Mouse (Mus musculus) MEL (cell line): Measurements from ENCODE around the gene Vps35l. TPM values are rescaled to one million over a fixed set of nuclear protein-coding genes. Genes with fewer than 3 reads are reported as not detected.

Experiments
- DNase-seq: peaks from one replicate; pipeline ENCODE4 v3.0.0; 2011; ENCODE audit warnings: low read depth, low spot score
- H3K27ac ChIP-seq: 2 replicates; pipeline ENCODE4 v1.5.1; 2012; ENCODE audit warnings: low read depth, mild to moderate bottlenecking, control low read depth, low read length, moderate library complexity; ENCODE audit not compliant: control insufficient read depth
- H3K27me3 ChIP-seq, 2 experiments: fragments of 150-350 bp in 1 of 2; sonication (generic) in 1 of 2; 2 replicates each; pipeline ENCODE4 v1.6.1; 2012; ENCODE audit warnings: low read length in 2 of 2, mild to moderate bottlenecking in 2 of 2, improper control_type of control experiment in 1 of 2, moderate library complexity in 1 of 2; ENCODE audit not compliant: insufficient read depth in 2 of 2, control insufficient read depth in 1 of 2
- H3K36me3 ChIP-seq, 2 experiments: 2 replicates each; pipeline ENCODE4 v1.6.1; 2012 to 2014; ENCODE audit warnings: low read length in 2 of 2, improper control_type of control experiment in 1 of 2, inconsistent platforms in 1 of 2, mild to moderate bottlenecking in 1 of 2; ENCODE audit not compliant: insufficient read depth in 2 of 2, control insufficient read depth in 1 of 2
- H3K4me1 ChIP-seq, 2 experiments: fragments of 150-350 bp in 1 of 2; sonication (generic) in 1 of 2; 2 replicates each; pipeline ENCODE4 v1.6.1; 2012; ENCODE audit warnings: low read length in 2 of 2, improper control_type of control experiment in 1 of 2, mild to moderate bottlenecking in 1 of 2; ENCODE audit not compliant: insufficient read depth in 2 of 2, control insufficient read depth in 1 of 2
- H3K4me3 ChIP-seq, 2 experiments: fragments of 150-350 bp in 1 of 2; sonication (generic) in 1 of 2; 2 replicates each; pipeline ENCODE4 v1.5.1; 2012; ENCODE audit warnings: low read depth in 2 of 2, low read length in 2 of 2, mild to moderate bottlenecking in 2 of 2, moderate library complexity in 2 of 2, control low read depth in 1 of 2, improper control_type of control experiment in 1 of 2; ENCODE audit not compliant: control insufficient read depth in 1 of 2, insufficient read depth in 1 of 2
- H3K79me2 ChIP-seq: 2 replicates; pipeline ENCODE4 v1.6.1; 2012; ENCODE audit warnings: mild to moderate bottlenecking, low read length, moderate library complexity; ENCODE audit not compliant: control insufficient read depth, poor library complexity, insufficient read depth
- H3K9ac ChIP-seq: 2 replicates; pipeline ENCODE4 v1.6.1; 2012; ENCODE audit warnings: low read depth, mild to moderate bottlenecking, control low read depth, low read length, moderate library complexity; ENCODE audit not compliant: control insufficient read depth, poor library complexity, severe bottlenecking
- H3K9me3 ChIP-seq: fragments of 150-350 bp; sonication (generic); replicated peaks from 2 replicates; pipeline ENCODE4 v1.6.1; 2012; ENCODE audit warnings: mild to moderate bottlenecking, low read length, improper control_type of control experiment, moderate library complexity; ENCODE audit not compliant: insufficient read depth
- E2F4 ChIP-seq: IDR thresholded peaks from 2 replicates; pipeline ENCODE4 v1.6.1; 2011; ENCODE audit warnings: low read depth, low read length, improper control_type of control experiment, borderline replicate concordance
- ELF1 ChIP-seq: IDR thresholded peaks from 2 replicates; pipeline ENCODE4 v1.6.1; 2014; ENCODE audit warnings: low read depth, mild to moderate bottlenecking, inconsistent platforms, low read length, improper control_type of control experiment, moderate library complexity
- EP300 ChIP-seq, 2 experiments: IDR thresholded peaks; 2 replicates each; pipeline ENCODE4 v1.6.1; 2011; ENCODE audit warnings: improper control_type of control experiment in 2 of 2, low read length in 2 of 2, low read depth in 1 of 2, mild to moderate bottlenecking in 1 of 2
- ETS1 ChIP-seq: IDR thresholded peaks from 2 replicates; pipeline ENCODE4 v1.6.1; 2012; ENCODE audit warnings: low read depth, mild to moderate bottlenecking, inconsistent platforms, low read length, improper control_type of control experiment, moderate library complexity
- KAT2A ChIP-seq: conservative IDR thresholded peaks from 2 replicates; pipeline ENCODE4 v1.6.1; 2012; ENCODE audit warnings: low read depth, low read length, improper control_type of control experiment, inconsistent platforms
- MAFK ChIP-seq: IDR thresholded peaks from 2 replicates; pipeline ENCODE4 v1.6.1; 2011; ENCODE audit warnings: low read depth, mild to moderate bottlenecking, low read length, improper control_type of control experiment, borderline replicate concordance
- MEF2A ChIP-seq: IDR thresholded peaks from 2 replicates; pipeline ENCODE4 v1.6.1; 2014; ENCODE audit warnings: low read depth, mild to moderate bottlenecking, inconsistent platforms, low read length, improper control_type of control experiment; ENCODE audit not compliant: poor library complexity, insufficient replicate concordance, severe bottlenecking; ENCODE audit errors: extremely low read depth
- MXI1 ChIP-seq: IDR thresholded peaks from 2 replicates; pipeline ENCODE4 v1.6.1; 2011; ENCODE audit warnings: mild to moderate bottlenecking, low read depth, low read length, improper control_type of control experiment
- MYB ChIP-seq: IDR thresholded peaks from 2 replicates; pipeline ENCODE4 v1.6.1; 2011; ENCODE audit warnings: mild to moderate bottlenecking, low read depth, low read length, improper control_type of control experiment
- MYC ChIP-seq: IDR thresholded peaks from 2 replicates; pipeline ENCODE4 v1.6.1; 2011; ENCODE audit warnings: low read depth, mild to moderate bottlenecking, low read length, improper control_type of control experiment, moderate library complexity
- NELFE ChIP-seq: IDR thresholded peaks from 2 replicates; pipeline ENCODE4 v1.6.1; 2011; ENCODE audit warnings: low read depth, low read length, improper control_type of control experiment
- POLR2A ChIP-seq, 2 experiments: IDR thresholded peaks; 2 replicates each; pipeline ENCODE4 v1.6.1; 2011 to 2012; ENCODE audit warnings: low read length in 2 of 2, mild to moderate bottlenecking in 2 of 2, control low read depth in 1 of 2, improper control_type of control experiment in 1 of 2, low read depth in 1 of 2, moderate library complexity in 1 of 2; ENCODE audit not compliant: control insufficient read depth in 1 of 2, insufficient read depth in 1 of 2, poor library complexity in 1 of 2
- RAD21 ChIP-seq: IDR thresholded peaks from 2 replicates; pipeline ENCODE4 v1.6.1; 2011; ENCODE audit warnings: mild to moderate bottlenecking, low read depth, low read length, improper control_type of control experiment
- TAL1 ChIP-seq: IDR thresholded peaks from 2 replicates; pipeline ENCODE4 v1.6.1; 2012; ENCODE audit warnings: mild to moderate bottlenecking, inconsistent platforms, low read length, moderate library complexity, mixed read lengths
- TBP ChIP-seq: IDR thresholded peaks from 2 replicates; pipeline ENCODE4 v1.8.0; 2011; ENCODE audit warnings: low read depth, low read length, improper control_type of control experiment
- UBTF ChIP-seq: IDR thresholded peaks from 2 replicates; pipeline ENCODE4 v1.6.1; 2012; ENCODE audit warnings: low read depth, mild to moderate bottlenecking, inconsistent platforms, low read length, improper control_type of control experiment, moderate library complexity, borderline replicate concordance; ENCODE audit not compliant: insufficient read depth
- USF1 ChIP-seq: IDR thresholded peaks from 2 replicates; pipeline ENCODE4 v1.6.1; 2014; ENCODE audit warnings: low read depth, mild to moderate bottlenecking, inconsistent platforms, low read length, improper control_type of control experiment, moderate library complexity
- polyA plus RNA-seq, 2 experiments: library from polyadenylated mRNA; stranded (reverse) in 1 of 2; unstranded in 1 of 2; fragments of >175 nt in 1 of 2; fragments of >200 nt in 1 of 2; gene quantifications; 2 replicates each; pipeline versions ENCODE4 v1.2.1 to v1.2.4; 2012; ENCODE audit warnings: low replicate concordance in 2 of 2, low read depth in 1 of 2; ENCODE audit not compliant: insufficient read length in 2 of 2, insufficient read depth in 1 of 2, missing spikeins in 1 of 2
- total RNA-seq: library from RNA; depleted of rRNA; stranded (reverse); fragments of 300-350 nt; gene quantifications from 2 replicates; pipeline ENCODE4 v1.2.3, GENCODE M21; 2012

The Vps35l gene
- total and polyA plus RNA-seq, 3 experiments: 37.6 to 87.4 TPM; not detected in 1

DNA sequence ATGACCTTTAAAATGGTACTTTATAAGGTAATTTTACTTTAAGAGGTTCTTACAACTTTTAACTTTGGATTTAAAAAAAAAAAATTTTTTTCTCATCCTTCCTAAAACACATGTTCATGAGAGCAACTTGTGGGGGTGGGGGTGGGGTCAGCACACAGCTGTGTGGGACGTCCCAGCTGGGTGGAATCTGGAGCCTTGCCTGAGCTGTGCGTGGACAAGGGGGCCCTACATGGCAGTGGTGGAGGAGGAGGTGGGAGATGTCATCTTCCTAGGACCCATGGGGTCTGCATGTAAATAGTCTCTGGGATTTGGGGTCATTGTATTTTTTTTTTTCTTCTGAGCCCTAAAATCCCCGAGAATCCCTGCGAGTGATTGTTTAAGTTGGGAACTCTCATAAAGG is 18.3 kb downstream of the Vps35l start:
- Histone ChIP-seq H3K9ac (no peak overlapping the region), H3K27ac (no peak overlapping the region), H3K79me2 (no peaks in the 10 kb centered on the region), H3K27me3 (no peaks in the 10 kb centered on the region), H3K36me3 (peaks cover 0 to 5% of the 10 kb centered on the region in 2 experiments; a peak in 1 of 4 replicates), H3K9me3 (no peaks in the 10 kb centered on the region), H3K4me3 (no peak overlapping the region), H3K4me1 (no peaks in the 10 kb centered on the region)
- DNase-seq: no peak
- TF ChIP-seq KAT2A: no peak
- no peak for TF ChIP-seq TAL1
- TF ChIP-seq ETS1: no peak
- no peak for TF ChIP-seq MAFK
- no peak for TF ChIP-seq E2F4

DNA sequence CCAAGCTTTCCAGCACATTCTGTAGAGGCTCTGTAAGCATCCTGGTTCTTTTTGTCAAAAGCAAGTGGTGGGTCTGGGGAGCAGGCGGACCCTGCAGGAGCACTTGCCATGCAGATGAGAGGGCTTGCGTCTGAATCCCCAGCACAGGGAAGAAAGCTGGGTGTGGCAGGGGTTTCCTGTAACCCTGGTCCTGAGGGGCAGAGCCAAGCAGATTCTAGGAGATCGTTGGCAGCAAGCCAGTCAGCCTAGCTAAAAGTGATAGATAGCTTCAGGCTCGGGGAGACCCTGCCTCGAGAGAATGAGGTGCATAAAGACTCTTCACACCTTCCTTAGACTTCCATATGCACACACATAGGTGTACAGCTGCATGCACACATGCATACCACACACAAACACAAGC is 19.3 kb downstream of the Vps35l start:
- no peaks in the 10 kb centered on the region for H3K27me3 ChIP-seq
- no peak for DNase-seq
- H3K9ac ChIP-seq: no peak overlapping the region
- no peak overlapping the region for H3K27ac ChIP-seq
- H3K79me2 ChIP-seq: no peaks in the 10 kb centered on the region
- H3K4me3 ChIP-seq: no peak overlapping the region
- H3K36me3 ChIP-seq: peaks cover 0 to 5% of the 10 kb centered on the region in 2 experiments; a peak in 1 of 4 replicates
- TF ChIP-seq NELFE (no peak), TAL1 (no peak), ELF1 (no peak), USF1 (no peak), MYC (no peak), EP300 (IDR thresholded peaks at IDR 0.05; ENCODE audit: low read depth in 1 of 2, low read length in 2 of 2) (no peak), MXI1 (no peak), TBP (no peak), ETS1 (no peak), MEF2A (no peak), MYB (no peak)
- H3K9me3 ChIP-seq: no peaks in the 10 kb centered on the region
- no peaks in the 10 kb centered on the region for H3K4me1 ChIP-seq

DNA sequence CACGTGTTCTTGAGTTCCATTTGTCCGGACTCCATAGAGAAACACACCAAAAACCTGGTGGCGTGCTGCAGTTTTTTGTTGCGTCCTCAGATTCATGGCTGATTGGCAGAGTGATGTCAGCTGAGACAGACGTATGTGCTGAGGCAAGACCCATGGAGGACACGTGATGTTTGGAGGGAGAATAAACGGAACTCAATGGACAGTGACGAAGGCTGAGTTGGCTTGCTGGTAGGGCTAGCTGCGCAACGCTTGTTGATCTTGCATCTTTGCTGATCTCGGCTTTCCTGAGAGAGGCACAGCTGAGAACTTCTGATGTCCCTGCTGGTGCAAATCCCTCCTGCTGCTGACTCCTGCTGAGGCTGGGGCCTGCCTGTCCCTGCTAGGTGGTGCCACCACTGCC is 23.9 kb downstream of the Vps35l start:
- no peak for DNase-seq
- no peak overlapping the region for H3K9ac ChIP-seq
- H3K27me3 ChIP-seq: no peaks in the 10 kb centered on the region
- no peaks in the 10 kb centered on the region for H3K4me1 ChIP-seq
- no peaks in the 10 kb centered on the region for H3K79me2 ChIP-seq
- no peaks in the 10 kb centered on the region for H3K9me3 ChIP-seq
- H3K4me3 ChIP-seq: no peak overlapping the region
- H3K27ac ChIP-seq: no peak overlapping the region
- peaks cover 0 to 2% of the 10 kb centered on the region in 2 experiments; a peak in 2 of 4 replicates for H3K36me3 ChIP-seq
- TF ChIP-seq ELF1 (no peak), ETS1 (no peak), POLR2A (IDR thresholded peaks at IDR 0.05; ENCODE audit: control insufficient read depth in 1 of 2, insufficient read depth in 1 of 2, low read depth in 1 of 2, low read length in 2 of 2, poor library complexity in 1 of 2) (no peak), NELFE (no peak), UBTF (no peak), RAD21 (no peak)
